Mouse (Mus musculus): Measurements from ENCODE around the gene Calhm5. TPM values are rescaled to one million over a fixed set of nuclear protein-coding genes. Genes with fewer than 3 reads are reported as not detected.
A peak's percentile ranks its signal among the peaks of the same experiment; 100 is the strongest.

Calhm5 gene
- polyA plus RNA-seq, 1 experiment from 2014 or later: 1.1 TPM

DNA sequence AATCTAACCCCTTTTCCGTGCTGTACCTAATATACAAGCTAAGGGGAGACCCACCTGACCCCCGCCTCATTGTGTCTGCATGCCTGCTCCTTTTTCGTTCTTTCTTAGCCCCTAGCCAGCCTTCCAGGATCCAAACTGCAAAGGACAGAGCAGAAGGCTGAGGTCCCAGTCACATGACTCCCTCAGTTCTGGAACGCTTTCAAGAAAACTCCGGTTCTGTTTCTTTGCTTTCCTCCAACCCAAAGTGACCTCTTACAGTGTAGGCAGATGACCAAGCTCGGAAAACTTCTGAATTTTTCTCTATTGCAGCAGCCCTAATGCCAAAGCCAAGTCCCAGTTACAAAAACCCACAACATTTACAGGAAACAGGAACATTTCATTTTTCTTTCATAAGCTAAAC lies 32.1 kb upstream of the Calhm5 start:
- 74% methylated on average over 6 of the region's 6 CpGs for WGBS
- no peaks in the 10 kb centered on the region for H3K4me1 ChIP-seq (replicated peaks; ENCODE audit: control insufficient read depth, insufficient read depth, low read length)
- H3K27me3 ChIP-seq (replicated peaks; ENCODE audit: control insufficient read depth, insufficient read depth, low read length): no peaks in the 10 kb centered on the region
- H3K9me3 ChIP-seq (ENCODE audit: control insufficient read depth): no peaks in the 10 kb centered on the region
- TF ChIP-seq CTCF (IDR thresholded peaks at IDR 0.05; ENCODE audit: low read depth): no peak
- peak overlapping the region; percentile 86; the same call in 1 of the 2 replicates for H3K4me2 ChIP-seq (replicated peaks; ENCODE audit: low read depth)
- H3K9ac ChIP-seq (ENCODE audit: low read depth, low read length): no peak overlapping the region
- H3K4me3 ChIP-seq (ENCODE audit: low read depth, low read length): no peak overlapping the region
- no peak overlapping the region for H3K27ac ChIP-seq (ENCODE audit: low read depth, low read length)
- H3K36me3 ChIP-seq (ENCODE audit: control insufficient read depth, insufficient read depth): no peaks in the 10 kb centered on the region
- no peak for ATAC-seq

GRCm38 (mm10) chr10:34127392-34128378 lies 31.4 kb upstream of the Calhm5 start, which contains the start of gene Calhm6:
Gene Calhm6 (minus strand): TSS chr10:34127984.
- H3K27ac ChIP-seq (ENCODE audit: low read depth, low read length): no peak within 1 kb of the TSS
- H3K4me3 ChIP-seq (ENCODE audit: low read depth, low read length): peak within 1 kb of the TSS; percentile 47
- H3K4me2 ChIP-seq (replicated peaks; ENCODE audit: low read depth): peak within 1 kb of the TSS; percentile 86
- H3K36me3 ChIP-seq (ENCODE audit: control insufficient read depth, insufficient read depth): no peaks in the 10 kb centered on the region
- H3K4me1 ChIP-seq (replicated peaks; ENCODE audit: control insufficient read depth, insufficient read depth, low read length): no peaks in the 10 kb centered on the region
- H3K9me3 ChIP-seq (ENCODE audit: control insufficient read depth): no peaks in the 10 kb centered on the region
- H3K9ac ChIP-seq (ENCODE audit: low read depth, low read length): 0 out of 2 replicates have a peak within 1 kb of the TSS, but pooled peaks have one; percentile 28
- ATAC-seq: 0 out of 2 replicates have a peak, but pooled peaks have one; percentile 57
- WGBS: 18% methylated on average over 44 of the region's 44 CpGs
- H3K27me3 ChIP-seq (replicated peaks; ENCODE audit: control insufficient read depth, insufficient read depth, low read length): no peaks in the 10 kb centered on the region
- TF ChIP-seq CTCF (IDR thresholded peaks at IDR 0.05; ENCODE audit: low read depth): no peak

DNA sequence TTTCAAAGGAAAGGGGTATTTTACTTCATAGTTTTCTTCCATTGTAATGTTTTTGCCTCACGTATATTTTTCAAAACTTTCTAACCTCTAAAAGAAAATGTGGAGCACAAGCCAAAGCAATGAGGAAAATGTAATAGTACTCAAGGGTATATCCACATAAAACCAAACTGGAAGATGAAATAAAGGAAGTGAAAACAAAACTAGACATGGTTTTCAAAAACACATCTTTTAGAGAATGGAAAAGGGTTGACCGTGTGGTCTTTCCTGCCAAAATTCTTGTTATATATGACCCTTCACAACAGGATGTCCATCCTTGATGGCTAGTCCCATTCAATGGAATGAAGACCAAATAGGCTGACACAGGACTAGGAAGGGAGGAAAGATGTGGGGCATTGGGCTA lies 22.1 kb upstream of the Calhm5 start:
- Histone ChIP-seq H3K4me3 (ENCODE audit: low read depth, low read length) (no peak overlapping the region), H3K9me3 (ENCODE audit: control insufficient read depth) (no peaks in the 10 kb centered on the region), H3K27me3 (replicated peaks; ENCODE audit: control insufficient read depth, insufficient read depth, low read length) (no peaks in the 10 kb centered on the region), H3K9ac (ENCODE audit: low read depth, low read length) (no peak overlapping the region), H3K27ac (ENCODE audit: low read depth, low read length) (no peak overlapping the region), H3K4me2 (replicated peaks; ENCODE audit: low read depth) (no peak overlapping the region), H3K36me3 (ENCODE audit: control insufficient read depth, insufficient read depth) (no peaks in the 10 kb centered on the region), H3K4me1 (replicated peaks; ENCODE audit: control insufficient read depth, insufficient read depth, low read length) (no peaks in the 10 kb centered on the region)
- whole genome bisulfite sequencing: 92% methylated on average over 2 of the region's 2 CpGs
- ATAC-seq: no peak
- TF ChIP-seq CTCF (IDR thresholded peaks at IDR 0.05; ENCODE audit: low read depth): no peak

DNA sequence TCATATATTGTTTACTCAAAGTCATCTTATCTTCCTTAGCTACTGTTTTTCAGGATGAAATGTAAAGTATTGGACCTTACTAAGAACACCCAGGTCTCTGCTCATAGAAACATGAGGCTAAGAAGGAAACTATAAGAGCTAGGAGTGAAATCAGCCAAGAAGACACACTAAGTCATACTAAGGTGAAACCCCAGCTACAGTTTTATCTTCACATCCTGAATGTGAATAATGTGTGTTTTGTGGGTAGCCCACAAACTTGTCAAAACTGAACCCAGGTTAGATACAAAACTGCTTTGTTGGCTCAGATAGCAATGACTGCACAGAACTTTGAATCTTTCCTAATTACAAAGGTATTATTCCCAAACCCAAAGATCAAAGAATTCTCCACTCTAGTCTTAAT lies 21.5 kb upstream of the Calhm5 start:
- no peak for TF ChIP-seq CTCF (IDR thresholded peaks at IDR 0.05; ENCODE audit: low read depth)
- H3K4me3 ChIP-seq (ENCODE audit: low read depth, low read length): no peak overlapping the region

DNA sequence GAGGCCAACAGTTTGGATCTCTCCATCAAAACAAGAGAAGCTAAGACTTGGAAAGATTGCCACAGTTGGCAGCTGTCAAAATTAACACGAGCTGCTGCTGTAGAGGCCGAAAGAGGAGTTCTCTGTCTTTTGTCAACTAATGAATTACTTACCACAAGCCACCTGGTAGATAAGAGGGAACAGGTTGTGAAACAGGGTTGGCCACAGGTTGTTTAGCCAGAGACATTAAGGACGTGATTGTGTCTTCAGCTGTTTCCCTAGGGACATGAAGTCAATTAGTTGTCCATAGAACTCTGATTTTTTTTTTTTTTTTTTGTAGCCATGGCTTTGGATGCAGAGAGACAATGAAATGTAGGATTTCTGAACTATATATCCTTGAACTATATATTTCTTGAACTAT lies 20.8 kb upstream of the Calhm5 start:
- Histone ChIP-seq H3K4me3 (ENCODE audit: low read depth, low read length) (no peak overlapping the region), H3K36me3 (ENCODE audit: control insufficient read depth, insufficient read depth) (no peaks in the 10 kb centered on the region), H3K9ac (ENCODE audit: low read depth, low read length) (no peak overlapping the region), H3K27ac (ENCODE audit: low read depth, low read length) (no peak overlapping the region), H3K9me3 (ENCODE audit: control insufficient read depth) (no peaks in the 10 kb centered on the region), H3K27me3 (replicated peaks; ENCODE audit: control insufficient read depth, insufficient read depth, low read length) (no peaks in the 10 kb centered on the region), H3K4me2 (replicated peaks; ENCODE audit: low read depth) (no peak overlapping the region), H3K4me1 (replicated peaks; ENCODE audit: control insufficient read depth, insufficient read depth, low read length) (no peaks in the 10 kb centered on the region)
- no peak for ATAC-seq
- 21% methylated on average over 3 of the region's 3 CpGs for WGBS
- TF ChIP-seq CTCF (IDR thresholded peaks at IDR 0.05; ENCODE audit: low read depth): no peak

More for the DNA sequence above, 21.5 kb upstream of the Calhm5 start:
- Histone ChIP-seq H3K4me2 (replicated peaks; ENCODE audit: low read depth) (no peak overlapping the region), H3K9me3 (ENCODE audit: control insufficient read depth) (no peaks in the 10 kb centered on the region), H3K9ac (ENCODE audit: low read depth, low read length) (no peak overlapping the region), H3K27ac (ENCODE audit: low read depth, low read length) (no peak overlapping the region), H3K4me1 (replicated peaks; ENCODE audit: control insufficient read depth, insufficient read depth, low read length) (no peaks in the 10 kb centered on the region), H3K27me3 (replicated peaks; ENCODE audit: control insufficient read depth, insufficient read depth, low read length) (no peaks in the 10 kb centered on the region), H3K36me3 (ENCODE audit: control insufficient read depth, insufficient read depth) (no peaks in the 10 kb centered on the region)
- no peak for ATAC-seq

DNA sequence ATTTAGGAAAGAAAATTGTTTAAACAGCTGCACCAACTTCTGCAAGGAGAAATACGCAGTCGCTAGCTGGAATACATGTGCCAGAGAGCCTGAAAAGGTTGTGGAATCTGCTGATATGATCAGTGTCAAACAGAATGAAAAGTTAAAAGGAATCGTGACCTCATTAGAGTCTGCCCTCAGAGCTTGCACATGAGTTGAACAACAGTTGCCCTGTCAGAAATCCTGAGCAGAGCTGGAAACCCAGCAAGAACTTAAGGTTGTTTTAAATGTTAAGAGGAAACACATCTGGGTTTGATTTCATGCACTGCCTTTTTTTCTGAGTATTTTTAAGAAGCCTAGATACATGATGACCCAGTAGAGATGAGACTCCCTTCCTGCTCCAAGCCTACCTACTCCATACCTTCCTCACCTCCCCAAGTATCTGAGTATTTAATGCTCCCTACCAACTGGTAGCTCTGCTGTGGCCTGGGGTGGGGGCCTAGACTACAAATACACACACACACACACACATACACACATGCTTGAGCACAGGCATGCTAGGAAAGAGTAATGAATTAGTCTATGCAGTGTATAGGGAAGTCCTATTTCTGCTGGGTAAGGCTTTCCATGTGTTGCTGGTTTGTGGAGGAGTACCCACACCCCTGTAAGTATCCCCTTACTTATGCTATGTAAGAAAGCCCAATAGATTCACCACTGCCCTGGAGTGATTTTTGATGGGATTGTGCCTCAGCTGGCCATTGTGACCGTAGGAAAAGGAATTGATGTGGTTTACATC lies 15.8 kb upstream of the Calhm5 start:
- no peaks in the 10 kb centered on the region for H3K36me3 ChIP-seq (ENCODE audit: control insufficient read depth, insufficient read depth)
- TF ChIP-seq CTCF (IDR thresholded peaks at IDR 0.05; ENCODE audit: low read depth): no peak
- WGBS: 69% methylated on average over 4 of the region's 4 CpGs

More for the DNA sequence above, 15.8 kb upstream of the Calhm5 start:
- Histone ChIP-seq H3K4me2 (replicated peaks; ENCODE audit: low read depth) (no peak overlapping the region), H3K4me1 (replicated peaks; ENCODE audit: control insufficient read depth, insufficient read depth, low read length) (no peaks in the 10 kb centered on the region), H3K27ac (ENCODE audit: low read depth, low read length) (no peak overlapping the region), H3K9me3 (ENCODE audit: control insufficient read depth) (no peaks in the 10 kb centered on the region), H3K4me3 (ENCODE audit: low read depth, low read length) (no peak overlapping the region), H3K27me3 (replicated peaks; ENCODE audit: control insufficient read depth, insufficient read depth, low read length) (no peaks in the 10 kb centered on the region), H3K9ac (ENCODE audit: low read depth, low read length) (no peak overlapping the region)
- no peak for ATAC-seq
